Mouse (Mus musculus): ENCODE results near the gene Anks3. TPM values are rescaled to one million over a fixed set of nuclear protein-coding genes. Genes with fewer than 3 reads are reported as not detected.

The Anks3 gene
- polyA plus RNA-seq, 1 experiment from 2014 or later = 60.0 TPM

DNA sequence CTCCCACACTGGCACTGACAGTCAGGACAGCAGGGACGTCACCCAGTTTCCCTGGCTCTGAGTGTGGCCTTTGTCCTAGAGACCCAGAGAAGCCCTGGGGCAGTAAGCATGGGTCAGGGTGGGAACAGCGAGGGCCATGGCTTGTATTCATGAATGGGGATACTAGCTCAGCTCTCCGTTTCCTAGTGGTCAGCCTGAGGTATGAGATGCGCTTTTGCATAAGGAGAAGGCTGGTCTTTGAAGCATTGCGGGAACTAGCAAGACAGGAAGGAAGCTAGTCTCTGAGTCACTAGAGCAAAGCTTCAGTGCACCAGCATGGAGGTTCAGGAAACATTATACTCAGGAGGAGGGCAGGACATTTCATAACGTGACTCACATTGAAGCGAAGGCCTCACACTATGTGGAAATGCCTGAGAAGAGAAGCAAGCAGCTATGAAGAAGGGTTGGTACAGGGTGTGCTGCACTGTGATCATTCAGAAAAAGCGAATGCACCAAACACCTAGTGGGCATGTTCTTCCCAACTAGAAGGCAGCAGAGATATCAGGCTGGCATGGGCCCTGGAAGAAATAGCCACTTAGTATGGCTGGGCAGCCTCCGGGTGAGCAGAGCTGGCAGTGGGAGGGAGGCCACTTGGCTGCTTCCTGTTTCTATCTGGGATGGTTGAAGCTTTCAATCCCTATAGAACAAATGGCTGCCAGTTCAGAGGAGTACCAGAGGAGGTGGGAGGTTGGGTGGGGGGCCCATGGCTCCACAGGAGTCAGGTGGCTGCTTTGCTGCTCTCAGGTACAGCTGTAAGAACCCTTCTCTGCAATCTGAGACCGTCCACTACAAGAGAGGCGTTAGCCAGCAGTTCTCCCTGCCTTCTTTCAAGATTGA lies 50.9 kb downstream of the Anks3 start:
- no peaks in the 10 kb centered on the region for H3K9me3 ChIP-seq
- 80% methylated on average over 11 of the region's 11 CpGs for WGBS
- no peak for DNase-seq (ENCODE audit: low spot score)
- no peak overlapping the region for H3K27ac ChIP-seq
- H3K27me3 ChIP-seq (ENCODE audit: insufficient read depth, poor library complexity, severe bottlenecking) = no peaks in the 10 kb centered on the region
- H3K4me1 ChIP-seq (replicated peaks) = no peaks in the 10 kb centered on the region; the same call in 1 of the 2 replicates
- H3K4me3 ChIP-seq = no peak overlapping the region
- peaks cover 79% of the 10 kb centered on the region for H3K36me3 ChIP-seq

DNA sequence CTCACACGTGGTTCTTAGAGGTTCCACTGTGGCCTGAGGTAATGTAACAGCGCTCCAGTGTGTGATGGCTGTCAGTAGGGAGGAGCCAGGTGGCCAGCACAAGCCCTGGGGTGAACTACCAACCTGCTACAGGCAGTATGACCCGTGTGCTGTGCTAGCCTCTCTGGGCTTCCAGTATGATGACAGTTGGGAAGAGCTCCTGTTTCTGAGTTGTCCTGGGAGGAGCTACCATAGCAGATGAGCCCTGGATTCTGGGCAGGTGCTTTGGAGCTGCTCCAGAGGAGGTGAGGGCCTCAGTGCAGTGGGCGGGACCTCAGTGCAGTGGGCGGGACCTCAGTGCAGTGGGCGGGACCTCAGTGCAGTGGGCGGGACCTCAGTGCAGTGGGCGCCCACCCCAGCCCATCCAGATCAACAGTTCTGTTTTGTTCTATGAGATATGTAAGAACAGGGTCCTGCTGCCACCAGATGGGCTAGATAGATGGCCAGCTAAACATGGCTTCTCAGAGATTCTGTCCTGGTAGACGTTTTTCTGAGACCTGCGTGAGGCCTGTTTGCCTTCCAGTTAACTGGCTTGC lies 51.8 kb downstream of the Anks3 start:
- Histone ChIP-seq H3K4me1 (replicated peaks) (no peaks in the 10 kb centered on the region; the same call in 1 of the 2 replicates), H3K27ac (no peak overlapping the region), H3K27me3 (ENCODE audit: insufficient read depth, poor library complexity, severe bottlenecking) (no peaks in the 10 kb centered on the region), H3K9me3 (no peaks in the 10 kb centered on the region), H3K4me3 (no peak overlapping the region), H3K36me3 (peaks cover 82% of the 10 kb centered on the region)
- DNase-seq (ENCODE audit: low spot score) = no peak
- 81% methylated on average over 10 of the region's 10 CpGs for WGBS

DNA sequence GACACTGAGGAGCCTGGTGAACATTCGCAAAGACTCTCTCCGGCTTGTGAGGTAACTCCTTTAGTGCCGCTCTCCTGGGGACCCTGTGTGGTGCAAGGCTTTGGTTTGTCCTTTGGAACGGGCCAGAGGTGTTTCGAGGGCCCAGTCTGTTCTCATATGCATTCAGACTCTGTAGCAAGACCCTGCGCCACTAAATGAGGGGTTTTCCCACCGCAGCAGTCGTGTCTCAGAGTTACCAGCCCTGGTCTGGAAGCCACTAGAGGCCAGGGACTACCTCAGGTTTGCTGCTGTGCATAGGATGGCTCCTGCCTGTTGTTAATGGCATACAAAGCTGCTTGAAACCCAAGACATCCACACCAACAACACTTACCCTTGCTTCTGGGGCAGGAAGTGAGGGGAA lies 53.2 kb downstream of the Anks3 start:
- Histone ChIP-seq H3K4me3 (no peak overlapping the region), H3K27ac (no peak overlapping the region), H3K4me1 (replicated peaks) (no peaks in the 10 kb centered on the region; the same call in 1 of the 2 replicates), H3K36me3 (peaks cover 69% of the 10 kb centered on the region), H3K9me3 (no peaks in the 10 kb centered on the region), H3K27me3 (ENCODE audit: insufficient read depth, poor library complexity, severe bottlenecking) (no peaks in the 10 kb centered on the region)
- 96% methylated on average over 8 of the region's 8 CpGs for WGBS
- no peak for DNase-seq (ENCODE audit: low spot score)

DNA sequence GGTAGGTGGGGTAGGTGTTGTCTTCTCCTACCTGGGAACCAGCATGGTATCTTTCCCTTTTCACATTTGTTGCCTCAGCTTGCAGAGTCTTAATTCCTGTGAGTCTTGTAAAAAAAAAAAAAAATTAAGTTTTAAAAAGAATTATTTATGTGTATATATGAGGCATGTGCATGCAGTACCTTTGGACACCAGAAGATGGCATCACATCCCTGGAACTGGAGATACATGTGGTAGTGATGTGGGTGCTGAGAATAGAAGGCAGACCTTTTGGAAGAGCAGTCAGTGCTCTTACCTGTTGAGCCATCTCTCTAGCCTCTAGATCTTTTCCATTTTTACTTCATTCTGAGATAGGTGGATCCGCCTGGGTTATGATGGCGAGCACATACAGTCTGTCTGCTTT lies 54.3 kb downstream of the Anks3 start:
- peaks cover 59% of the 10 kb centered on the region for H3K36me3 ChIP-seq
- no peaks in the 10 kb centered on the region for H3K27me3 ChIP-seq (ENCODE audit: insufficient read depth, poor library complexity, severe bottlenecking)
- peaks cover 3% of the 10 kb centered on the region; the same call in 1 of the 2 replicates for H3K4me1 ChIP-seq (replicated peaks)
- no peak overlapping the region for H3K27ac ChIP-seq
- WGBS = 92% methylated on average over 2 of the region's 2 CpGs
- no peak overlapping the region for H3K4me3 ChIP-seq
- H3K9me3 ChIP-seq = no peaks in the 10 kb centered on the region
- DNase-seq (ENCODE audit: low spot score) = no peak

DNA sequence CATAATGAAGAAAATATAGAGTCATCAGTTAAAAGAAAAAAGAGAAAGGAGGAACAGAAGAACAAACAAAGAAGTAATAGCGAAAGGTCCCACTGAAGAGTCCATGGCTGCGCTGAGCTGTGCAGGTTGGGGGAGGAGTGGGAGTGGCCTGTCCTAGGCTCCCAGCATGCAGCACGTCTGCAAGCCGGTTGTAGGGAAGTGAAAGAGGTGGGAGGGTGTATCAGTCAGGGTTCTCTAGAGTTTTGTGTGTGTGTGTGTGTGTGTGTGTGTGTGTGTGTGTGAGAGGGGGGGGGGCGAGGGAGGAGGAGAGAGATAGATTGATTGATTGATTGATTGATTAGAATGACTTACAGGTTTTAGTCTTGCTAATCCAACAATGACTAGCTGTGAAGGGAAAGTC lies 56.0 kb downstream of the Anks3 start:
- H3K9me3 ChIP-seq = no peaks in the 10 kb centered on the region
- no peak for DNase-seq (ENCODE audit: low spot score)
- H3K36me3 ChIP-seq = peaks cover 49% of the 10 kb centered on the region
- WGBS = 59% methylated on average over 5 of the region's 5 CpGs
- no peak overlapping the region for H3K27ac ChIP-seq
- no peak overlapping the region for H3K4me3 ChIP-seq
- H3K27me3 ChIP-seq (ENCODE audit: insufficient read depth, poor library complexity, severe bottlenecking) = no peaks in the 10 kb centered on the region
- H3K4me1 ChIP-seq (replicated peaks) = 0 out of 2 replicates have a peak, but pooled peaks cover 4% of the 10 kb centered on the region

DNA sequence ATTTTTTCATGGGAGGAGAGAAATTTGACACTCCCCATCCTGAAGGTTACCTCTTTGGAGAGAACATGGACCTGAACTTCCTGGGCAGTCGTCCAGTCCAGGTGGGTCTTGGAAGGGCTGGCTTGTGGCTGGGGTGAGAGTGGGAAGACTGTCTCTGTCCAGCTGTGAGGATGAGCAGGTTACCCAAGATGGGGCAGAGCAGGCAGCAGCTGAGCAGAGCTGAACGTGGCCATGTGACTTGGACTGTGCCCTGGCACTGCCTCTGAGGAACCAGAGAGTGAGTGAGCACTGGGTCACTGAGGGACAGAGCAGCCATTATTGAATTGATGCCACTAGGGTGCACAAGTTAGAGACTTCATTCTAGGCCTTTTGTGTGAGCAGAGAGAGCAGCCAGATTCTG lies 56.6 kb downstream of the Anks3 start:
- no peaks in the 10 kb centered on the region for H3K9me3 ChIP-seq
- WGBS = 85% methylated on average over 2 of the region's 2 CpGs
- peaks cover 43% of the 10 kb centered on the region for H3K36me3 ChIP-seq
- DNase-seq (ENCODE audit: low spot score) = no peak
- H3K4me3 ChIP-seq = no peak overlapping the region
- 0 out of 2 replicates have a peak, but pooled peaks cover 4% of the 10 kb centered on the region for H3K4me1 ChIP-seq (replicated peaks)
- H3K27me3 ChIP-seq (ENCODE audit: insufficient read depth, poor library complexity, severe bottlenecking) = no peaks in the 10 kb centered on the region
- no peak overlapping the region for H3K27ac ChIP-seq

DNA sequence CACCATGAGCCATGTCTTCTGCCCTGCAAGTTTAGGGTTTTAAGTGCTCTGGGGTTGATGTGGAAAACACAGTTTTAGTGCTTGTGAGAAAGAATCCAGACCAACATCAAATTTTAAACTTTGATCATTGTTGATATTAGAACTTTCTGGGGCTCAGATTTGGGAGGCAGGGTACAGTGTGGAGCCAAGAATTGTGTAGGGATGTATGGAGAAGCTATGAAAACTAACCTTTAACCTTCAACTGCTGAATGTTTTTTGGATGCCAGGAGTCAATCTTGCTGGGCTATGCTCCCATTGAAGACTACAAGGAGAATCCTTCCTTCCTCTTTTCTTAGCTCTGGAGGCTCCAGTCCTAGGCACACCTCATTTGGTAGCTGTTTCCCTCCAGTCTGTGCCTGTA lies 57.4 kb downstream of the Anks3 start:
- no peak overlapping the region for H3K27ac ChIP-seq
- no peaks in the 10 kb centered on the region for H3K9me3 ChIP-seq
- no peaks in the 10 kb centered on the region for H3K27me3 ChIP-seq (ENCODE audit: insufficient read depth, poor library complexity, severe bottlenecking)
- H3K36me3 ChIP-seq = peaks cover 35% of the 10 kb centered on the region
- H3K4me3 ChIP-seq = no peak overlapping the region
- H3K4me1 ChIP-seq (replicated peaks) = 0 out of 2 replicates have a peak, but pooled peaks cover 4% of the 10 kb centered on the region
- no peak for DNase-seq (ENCODE audit: low spot score)

DNA sequence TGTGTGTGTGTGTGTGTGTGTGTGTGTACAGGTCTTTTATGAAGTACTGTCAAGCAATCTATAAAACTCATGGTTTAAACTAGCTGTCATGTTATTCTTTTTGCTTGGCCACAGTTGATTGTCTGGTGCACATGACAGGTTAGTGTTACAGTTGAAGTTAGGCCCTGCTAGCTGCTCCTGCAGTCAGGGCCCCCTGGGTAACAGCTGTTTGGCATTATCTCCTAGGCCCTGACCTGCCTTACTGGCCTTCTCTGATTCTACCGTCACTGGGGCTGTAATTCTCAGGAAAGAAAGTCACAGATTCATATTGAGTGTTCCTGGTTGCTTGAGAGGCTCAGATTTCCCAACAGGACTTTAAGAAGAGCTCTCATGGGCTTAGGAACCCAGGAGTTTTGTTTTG lies 58.4 kb downstream of the Anks3 start:
- Histone ChIP-seq H3K27ac (no peak overlapping the region), H3K9me3 (no peaks in the 10 kb centered on the region), H3K36me3 (peaks cover 25% of the 10 kb centered on the region), H3K4me3 (no peak overlapping the region), H3K27me3 (ENCODE audit: insufficient read depth, poor library complexity, severe bottlenecking) (no peaks in the 10 kb centered on the region), H3K4me1 (replicated peaks) (0 out of 2 replicates have a peak, but pooled peaks cover 9% of the 10 kb centered on the region)
- 63% methylated on average over 1 of the region's 1 CpGs for WGBS
- no peak for DNase-seq (ENCODE audit: low spot score)

DNA sequence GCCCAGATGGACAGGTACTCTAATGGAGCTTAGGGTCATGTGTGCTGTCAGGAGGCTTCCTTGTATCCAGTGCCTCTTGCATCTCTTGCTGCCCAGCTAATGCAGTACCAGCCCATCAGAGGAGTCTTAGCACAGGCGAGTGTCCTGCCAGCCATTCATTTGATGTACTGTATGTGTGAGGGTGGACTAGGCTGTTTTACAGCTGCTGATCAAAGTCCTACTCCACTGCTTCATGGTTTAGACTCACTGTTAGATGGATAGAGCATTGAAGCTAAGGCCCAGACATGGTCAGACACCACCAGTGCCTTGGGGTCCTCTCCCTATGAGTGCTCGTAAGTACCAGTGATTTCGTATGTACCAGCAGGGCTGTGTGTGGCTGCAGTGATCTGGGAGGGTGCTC lies 59.1 kb downstream of the Anks3 start:
- no peak overlapping the region for H3K4me3 ChIP-seq
- 91% methylated on average over 3 of the region's 3 CpGs for WGBS
- DNase-seq (ENCODE audit: low spot score) = no peak
- 0 out of 2 replicates have a peak, but pooled peaks cover 9% of the 10 kb centered on the region for H3K4me1 ChIP-seq (replicated peaks)
- H3K27me3 ChIP-seq (ENCODE audit: insufficient read depth, poor library complexity, severe bottlenecking) = no peaks in the 10 kb centered on the region
- peaks cover 19% of the 10 kb centered on the region for H3K36me3 ChIP-seq
- H3K27ac ChIP-seq = no peak overlapping the region
- H3K9me3 ChIP-seq = no peaks in the 10 kb centered on the region

DNA sequence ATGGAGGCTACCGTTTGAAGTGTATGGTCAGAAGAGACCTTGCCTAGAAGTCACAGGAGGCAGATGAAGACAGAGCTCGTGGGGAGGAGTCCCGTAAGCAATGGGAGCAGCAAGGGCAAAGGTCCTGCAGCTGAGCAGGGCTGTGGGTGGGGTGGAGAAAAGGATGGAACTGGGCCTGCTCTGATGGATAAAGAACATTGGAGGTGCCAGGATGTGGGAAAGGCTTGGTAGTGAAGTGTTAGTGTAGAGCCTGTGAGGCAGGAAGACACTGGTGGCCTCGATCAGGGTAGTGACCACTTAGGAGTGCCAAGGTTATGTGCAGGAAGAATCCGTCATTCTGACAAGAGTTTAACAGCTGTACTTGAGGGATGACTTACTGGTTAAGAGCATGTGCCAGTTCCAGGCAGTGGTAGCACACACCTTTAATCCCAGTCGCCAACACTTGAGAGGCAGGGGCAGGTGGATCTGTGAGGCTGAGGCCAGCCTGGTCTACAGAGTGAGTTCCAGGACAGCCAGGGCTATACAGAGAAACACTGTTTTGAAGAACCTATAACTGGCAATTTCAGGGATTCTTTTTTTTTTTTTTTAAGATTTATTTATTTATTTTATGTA lies 60.4 kb downstream of the Anks3 start:
- H3K27ac ChIP-seq = no peak overlapping the region
- no peak overlapping the region for H3K4me3 ChIP-seq
- no peak for DNase-seq (ENCODE audit: low spot score)
- H3K4me1 ChIP-seq (replicated peaks) = peaks cover 12% of the 10 kb centered on the region
- H3K36me3 ChIP-seq = peaks cover 7% of the 10 kb centered on the region
- H3K27me3 ChIP-seq (ENCODE audit: insufficient read depth, poor library complexity, severe bottlenecking) = no peaks in the 10 kb centered on the region
- no peaks in the 10 kb centered on the region for H3K9me3 ChIP-seq
- WGBS = 87% methylated on average over 6 of the region's 6 CpGs

DNA sequence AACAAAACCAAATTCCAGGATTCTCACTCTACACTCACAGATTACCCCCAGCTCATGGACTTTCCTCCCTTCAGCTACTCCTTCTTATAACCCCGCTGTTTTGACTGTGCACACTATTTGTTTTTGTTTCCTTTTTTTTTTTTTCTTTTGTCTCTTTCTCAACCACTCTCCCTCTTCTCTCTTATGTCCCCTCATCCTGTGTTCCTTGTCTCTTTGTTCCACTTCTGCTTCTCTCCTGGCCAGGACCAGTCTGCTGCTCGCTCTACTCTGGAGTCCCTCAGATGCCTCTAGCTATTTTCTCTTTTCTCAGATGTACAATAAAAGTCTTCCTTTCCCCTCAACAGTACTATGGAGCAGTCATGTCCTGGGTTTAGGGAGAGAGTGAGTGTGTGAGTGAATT lies 61.6 kb downstream of the Anks3 start:
- H3K27me3 ChIP-seq (ENCODE audit: insufficient read depth, poor library complexity, severe bottlenecking) = no peaks in the 10 kb centered on the region
- no peak for DNase-seq (ENCODE audit: low spot score)
- H3K36me3 ChIP-seq = peaks cover 3% of the 10 kb centered on the region
- no peak overlapping the region for H3K4me3 ChIP-seq
- no peaks in the 10 kb centered on the region for H3K9me3 ChIP-seq
- 77% methylated on average over 2 of the region's 2 CpGs for WGBS
- H3K27ac ChIP-seq = no peak overlapping the region
- H3K4me1 ChIP-seq (replicated peaks) = peaks cover 12% of the 10 kb centered on the region

DNA sequence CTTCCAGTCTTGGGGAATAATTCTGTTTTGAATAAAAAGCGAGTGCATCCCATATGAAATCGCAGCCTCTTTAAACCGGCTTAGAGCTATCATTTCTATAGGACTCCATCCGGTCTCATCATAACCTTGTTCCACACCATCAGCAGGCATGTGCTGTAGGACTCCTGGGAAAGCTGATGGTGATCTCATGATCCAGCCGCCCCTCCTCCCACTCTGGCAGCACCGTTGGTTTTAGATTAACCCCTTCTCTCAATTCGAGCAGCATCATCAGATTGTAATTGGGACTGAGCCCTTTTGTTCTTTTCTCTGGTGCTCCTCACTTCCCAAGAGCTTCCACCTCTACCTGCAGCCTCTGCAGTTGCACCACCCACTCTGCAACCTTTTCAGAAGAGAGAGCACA lies 62.8 kb downstream of the Anks3 start:
- 64% methylated on average over 7 of the region's 7 CpGs for WGBS
- H3K27me3 ChIP-seq (ENCODE audit: insufficient read depth, poor library complexity, severe bottlenecking) = no peaks in the 10 kb centered on the region
- no peak for DNase-seq (ENCODE audit: low spot score)
- H3K36me3 ChIP-seq = no peaks in the 10 kb centered on the region
- peaks cover 18% of the 10 kb centered on the region for H3K4me1 ChIP-seq (replicated peaks)
- H3K4me3 ChIP-seq = no peak overlapping the region
- H3K9me3 ChIP-seq = no peaks in the 10 kb centered on the region
- H3K27ac ChIP-seq = no peak overlapping the region

DNA sequence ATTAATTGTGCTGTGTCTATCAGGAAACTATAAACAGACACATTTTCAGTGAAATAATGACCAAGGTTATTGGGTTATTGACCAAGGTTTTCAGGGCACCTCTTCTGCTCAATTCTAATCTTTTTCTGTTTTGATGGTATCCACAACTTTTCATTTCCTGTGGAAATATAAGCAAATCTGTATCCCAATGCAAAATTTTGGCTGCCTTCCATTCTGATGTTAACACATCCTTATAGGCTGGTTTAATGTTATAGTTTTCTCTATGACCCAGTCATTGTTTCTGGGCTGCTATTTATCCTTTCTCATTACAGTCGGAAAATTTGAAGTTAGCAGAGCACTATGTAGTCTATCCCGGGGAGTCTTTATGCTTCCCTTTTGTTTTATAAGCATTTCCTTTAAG lies 64.3 kb downstream of the Anks3 start:
- Histone ChIP-seq H3K36me3 (no peaks in the 10 kb centered on the region), H3K4me1 (replicated peaks) (peaks cover 15% of the 10 kb centered on the region)
- WGBS = 87% methylated on average over 2 of the region's 2 CpGs

More for the DNA sequence above, 64.3 kb downstream of the Anks3 start:
- DNase-seq (ENCODE audit: low spot score) = no peak
- H3K27ac ChIP-seq = no peak overlapping the region
- no peaks in the 10 kb centered on the region for H3K27me3 ChIP-seq (ENCODE audit: insufficient read depth, poor library complexity, severe bottlenecking)
- H3K9me3 ChIP-seq = no peaks in the 10 kb centered on the region
- H3K4me3 ChIP-seq = no peak overlapping the region
